Comparison of ENCODE assay signal across 8 mouse cellular contexts in the genomic region with DNA sequence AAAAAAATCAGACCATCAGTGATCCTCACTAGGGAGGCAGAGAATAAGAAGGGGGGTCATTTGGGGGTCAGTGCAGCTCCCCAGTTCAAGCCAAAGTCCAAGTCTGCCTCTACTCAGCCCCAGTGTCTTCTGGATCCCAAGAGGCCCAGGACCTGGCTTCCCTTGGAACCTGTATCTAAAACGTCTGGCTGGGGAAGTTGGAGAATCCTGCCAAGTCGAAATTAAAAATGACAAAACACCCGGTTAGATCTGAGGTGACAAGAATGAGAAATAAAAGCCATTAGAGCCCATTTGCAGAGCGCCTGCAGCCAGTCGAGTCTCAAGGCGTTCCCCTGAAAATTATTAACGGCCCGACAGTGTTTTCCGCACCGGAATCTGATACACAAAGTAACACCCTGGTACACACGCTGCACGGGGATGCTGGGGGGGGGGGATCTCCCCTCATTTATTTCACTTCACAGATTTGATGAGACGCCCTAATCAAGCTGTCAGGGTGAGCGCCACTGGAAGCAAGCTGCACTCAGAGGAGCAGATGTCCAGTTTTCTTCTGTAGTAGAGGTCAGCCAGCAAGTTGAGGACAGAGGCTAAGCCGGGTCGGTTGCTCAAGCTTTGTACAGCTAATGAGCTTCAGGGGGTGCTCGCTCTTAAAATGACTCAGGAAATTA.
DNase-seq lines count a peak whose midpoint lies in the region; ATAC-seq and TF ChIP-seq lines count a peak whose summit lies in the region.

No protein-coding gene starts in this region.

- WGBS in forebrain, embryonic 10.5 days: 61% methylated on average over 17 of the region's 17 CpGs
- WGBS in forebrain, postnatal 0 days: 16% methylated on average over 17 of the region's 17 CpGs
- WGBS in forebrain, embryonic 12.5 days: 33% methylated on average over 17 of the region's 17 CpGs
- WGBS in hindbrain, embryonic 10.5 days: 59% methylated on average over 17 of the region's 17 CpGs
- 5% methylated on average over 17 of the region's 17 CpGs for WGBS in limb, embryonic 11.5 days

- no peak overlapping the region for H3K4me3 ChIP-seq in forebrain, embryonic 10.5 days
- no peak overlapping the region for H3K4me3 ChIP-seq in forebrain, postnatal 0 days (ENCODE audit: low read depth, low read length)
- no peak overlapping the region for H3K4me3 ChIP-seq in forebrain, embryonic 12.5 days (replicated peaks)
- H3K4me3 ChIP-seq in hindbrain, embryonic 10.5 days: no peak overlapping the region
- H3K4me3 ChIP-seq in limb, embryonic 11.5 days (ENCODE audit: low read depth, low read length): 0 out of 2 replicates have a peak overlapping the region, but pooled peaks have one; percentile 9

- H3K27ac ChIP-seq in forebrain, embryonic 10.5 days: peak overlapping the region; percentile 59
- no peak overlapping the region for H3K27ac ChIP-seq in forebrain, postnatal 0 days (ENCODE audit: low read depth, low read length)
- H3K27ac ChIP-seq in forebrain, embryonic 12.5 days: peak overlapping the region; percentile 75
- no peak overlapping the region for H3K27ac ChIP-seq in hindbrain, embryonic 10.5 days
- H3K27ac ChIP-seq in limb, embryonic 11.5 days (replicated peaks; ENCODE audit: low read depth, low read length): peak overlapping the region; percentile 56

- no peak overlapping the region for H3K9ac ChIP-seq in forebrain, postnatal 0 days
- H3K9ac ChIP-seq in forebrain, embryonic 12.5 days: no peak overlapping the region
- H3K9ac ChIP-seq in limb, embryonic 11.5 days (ENCODE audit: low read length): no peak overlapping the region; the same call in 1 of the 2 replicates

- H3K4me1 ChIP-seq in forebrain, embryonic 10.5 days: peaks cover 76% of the 10 kb centered on the region
- H3K4me1 ChIP-seq in forebrain, postnatal 0 days (ENCODE audit: insufficient read depth): peaks cover 9% of the 10 kb centered on the region; the same call in 1 of the 2 replicates
- H3K4me1 ChIP-seq in forebrain, embryonic 12.5 days: peaks cover 65% of the 10 kb centered on the region
- H3K4me1 ChIP-seq in hindbrain, embryonic 10.5 days (replicated peaks): peaks cover 56% of the 10 kb centered on the region
- peaks cover 38% of the 10 kb centered on the region for H3K4me1 ChIP-seq in limb, embryonic 11.5 days (ENCODE audit: control insufficient read depth, insufficient read depth, low read length)

- no peaks in the 10 kb centered on the region for H3K36me3 ChIP-seq in forebrain, embryonic 10.5 days (replicated peaks)
- no peaks in the 10 kb centered on the region for H3K36me3 ChIP-seq in forebrain, postnatal 0 days (ENCODE audit: insufficient read depth)
- H3K36me3 ChIP-seq in forebrain, embryonic 12.5 days (replicated peaks): no peaks in the 10 kb centered on the region
- no peaks in the 10 kb centered on the region for H3K36me3 ChIP-seq in hindbrain, embryonic 10.5 days
- no peaks in the 10 kb centered on the region for H3K36me3 ChIP-seq in limb, embryonic 11.5 days (ENCODE audit: control insufficient read depth, insufficient read depth, low read length)

- peaks cover 27% of the 10 kb centered on the region for H3K27me3 ChIP-seq in forebrain, embryonic 10.5 days (ENCODE audit: poor library complexity, severe bottlenecking)
- peaks cover 8% of the 10 kb centered on the region; the same call in 1 of the 2 replicates for H3K27me3 ChIP-seq in forebrain, postnatal 0 days (ENCODE audit: insufficient read depth, low read length)
- H3K27me3 ChIP-seq in forebrain, embryonic 12.5 days: peaks cover 4% of the 10 kb centered on the region; the same call in 1 of the 2 replicates
- H3K27me3 ChIP-seq in hindbrain, embryonic 10.5 days (ENCODE audit: insufficient read depth, poor library complexity, severe bottlenecking): peaks cover 5% of the 10 kb centered on the region; the same call in 1 of the 2 replicates
- no peaks in the 10 kb centered on the region for H3K27me3 ChIP-seq in limb, embryonic 11.5 days (ENCODE audit: control insufficient read depth, insufficient read depth, low read length)

- no peaks in the 10 kb centered on the region for H3K9me3 ChIP-seq in forebrain, embryonic 10.5 days
- no peaks in the 10 kb centered on the region for H3K9me3 ChIP-seq in forebrain, postnatal 0 days (ENCODE audit: low read length)
- no peaks in the 10 kb centered on the region for H3K9me3 ChIP-seq in forebrain, embryonic 12.5 days
- H3K9me3 ChIP-seq in hindbrain, embryonic 10.5 days: no peaks in the 10 kb centered on the region
- H3K9me3 ChIP-seq in limb, embryonic 11.5 days (ENCODE audit: control insufficient read depth, low read length): no peaks in the 10 kb centered on the region

- no peak for TF ChIP-seq CTCF in forebrain, postnatal 0 days (IDR thresholded peaks at IDR 0.05; ENCODE audit: low read depth)

- DNase-seq in forebrain, embryonic 10.5 days (ENCODE audit: extremely low spot score, low spot score): no peak
- DNase-seq in forebrain, postnatal 0 days: no peak
- peak; percentile 23 for DNase-seq in hindbrain, embryonic 10.5 days (ENCODE audit: low spot score)
- DNase-seq in limb, embryonic 11.5 days (ENCODE audit: low spot score): no peak
- no peak for DNase-seq in T-cell, adult 2 months (ENCODE audit: low spot score)
- DNase-seq in thymus, postnatal 4 days: no peak
- no peak for DNase-seq in testis, postnatal 10 days (ENCODE audit: low spot score)

- H3K4me2 ChIP-seq in forebrain, postnatal 0 days (ENCODE audit: low read depth): no peak overlapping the region
- no peak overlapping the region; the same call in 1 of the 2 replicates for H3K4me2 ChIP-seq in forebrain, embryonic 12.5 days
- peak overlapping the region; percentile 35 for H3K4me2 ChIP-seq in limb, embryonic 11.5 days (ENCODE audit: low read depth, severe bottlenecking)

- ATAC-seq in forebrain, postnatal 0 days: no peak
- ATAC-seq in forebrain, embryonic 12.5 days (ENCODE audit: low FRiP score): peak; percentile 5; the same call in 1 of the 2 replicates
- ATAC-seq in limb, embryonic 11.5 days (ENCODE audit: insufficient number of reproducible peaks, low FRiP score, low TSS enrichment, low read depth): no peak

Comparison
In these comparisons a context has a peak if more than half of its experiments do, and no peak if none do; other contexts are left out.
1. H3K27ac ChIP-seq: peak in forebrain, embryonic 10.5 days (single experiment), forebrain, embryonic 12.5 days (single experiment) and limb, embryonic 11.5 days (single experiment); none in forebrain, postnatal 0 days (single experiment) and hindbrain, embryonic 10.5 days (single experiment).